8 mouse cellular contexts compared by ENCODE assay signal in genomic region chr7:27259271-27259721, GRCm38 (mm10). TPM values are rescaled to one million over a fixed set of nuclear protein-coding genes. Genes with fewer than 3 reads are reported as not detected.
A peak's percentile ranks its signal among the peaks of the same experiment; 100 is the strongest.
DNase-seq lines count a peak whose midpoint lies in the region; ATAC-seq lines count a peak whose summit lies in the region.

No protein-coding gene starts in this region.

- H3K9me3 ChIP-seq in forebrain, embryonic 12.5 days: no peaks in the 10 kb centered on the region
- no peaks in the 10 kb centered on the region for H3K9me3 ChIP-seq in limb, embryonic 11.5 days (ENCODE audit: control insufficient read depth, low read length)

- peak overlapping the region; percentile 95 for H3K27ac ChIP-seq in forebrain, embryonic 12.5 days
- no peak overlapping the region for H3K27ac ChIP-seq in limb, embryonic 11.5 days (replicated peaks; ENCODE audit: low read depth, low read length)

- peaks cover 56% of the 10 kb centered on the region for H3K4me1 ChIP-seq in forebrain, embryonic 12.5 days
- H3K4me1 ChIP-seq in limb, embryonic 11.5 days (ENCODE audit: control insufficient read depth, insufficient read depth, low read length): peaks cover 19% of the 10 kb centered on the region

- peak overlapping the region; percentile 97 for H3K9ac ChIP-seq in forebrain, embryonic 12.5 days
- H3K9ac ChIP-seq in limb, embryonic 11.5 days (ENCODE audit: low read length): peak overlapping the region; percentile 85

- H3K36me3 ChIP-seq in forebrain, embryonic 12.5 days (replicated peaks): peaks cover 30% of the 10 kb centered on the region
- peaks cover 2% of the 10 kb centered on the region for H3K36me3 ChIP-seq in limb, embryonic 11.5 days (ENCODE audit: control insufficient read depth, insufficient read depth, low read length)

- H3K27me3 ChIP-seq in forebrain, embryonic 12.5 days: no peaks in the 10 kb centered on the region
- no peaks in the 10 kb centered on the region for H3K27me3 ChIP-seq in limb, embryonic 11.5 days (ENCODE audit: control insufficient read depth, insufficient read depth, low read length)

- H3K4me2 ChIP-seq in forebrain, embryonic 12.5 days: peak overlapping the region; percentile 80
- H3K4me2 ChIP-seq in limb, embryonic 11.5 days (ENCODE audit: low read depth, severe bottlenecking): peak overlapping the region; percentile 69

- 3% methylated on average over 9 of the region's 9 CpGs for WGBS in forebrain, embryonic 12.5 days
- 7% methylated on average over 9 of the region's 9 CpGs for WGBS in limb, embryonic 11.5 days

- ATAC-seq in CD4-positive, CD25-positive, alpha-beta regulatory T cell, adult 4 months: no peak
- ATAC-seq in forebrain, embryonic 12.5 days (ENCODE audit: low FRiP score): no peak
- no peak for ATAC-seq in limb, embryonic 11.5 days (ENCODE audit: insufficient number of reproducible peaks, low FRiP score, low TSS enrichment, low read depth)

- peak overlapping the region; percentile 92 for H3K4me3 ChIP-seq in forebrain, embryonic 12.5 days (replicated peaks)
- peak overlapping the region; percentile 63 for H3K4me3 ChIP-seq in limb, embryonic 11.5 days (ENCODE audit: low read depth, low read length)

- peak; percentile 20 for DNase-seq in CD4-positive, CD25-positive, alpha-beta regulatory T cell, adult 2 months (ENCODE audit: low read depth, low spot score)
- DNase-seq in right cerebral cortex, postnatal 14 days: peak; percentile 40
- DNase-seq in right cerebral cortex, adult 2 months (ENCODE audit: low spot score in 2 of 2): no peak
- DNase-seq in limb, embryonic 11.5 days (ENCODE audit: low spot score): peak; percentile 50
- DNase-seq in retina, embryonic 14.5 days (ENCODE audit: low spot score): peak; percentile 49
- DNase-seq in layer of hippocampus, adult 11-12 months (ENCODE audit: low spot score): no peak

RNA-seq across cellular contexts. Expression of gene Numbl, which starts 1.1 kb away (rescaled TPM):
- polyA plus RNA-seq in CD4-positive, CD25-positive, alpha-beta regulatory T cell, adult 4 months (2017; shearing (Covaris generic)): under 1 TPM; 0.11 to 0.25 TPM
- polyA plus RNA-seq in forebrain, embryonic 12.5 days (2016; fragmentation: Nextera tagmentation; extraction: Ambion mirVana): 40.6 and 41.8 TPM in 2 replicates
- 7.3 and 9.0 TPM in 2 replicates for polyA plus RNA-seq in limb, embryonic 11.5 days (2014; fragmentation: Nextera tagmentation; extraction: Ambion mirVana)

RNA-seq across cellular contexts. Expression of gene Coq8b, which starts 26.5 kb away (rescaled TPM):
- polyA plus RNA-seq in CD4-positive, CD25-positive, alpha-beta regulatory T cell, adult 4 months (2017; shearing (Covaris generic)): 10 to 100 TPM in 1 of 2 experiments, 1 to 10 TPM in 1; 8.7 to 10.8 TPM
- 20.2 and 21.0 TPM in 2 replicates for polyA plus RNA-seq in forebrain, embryonic 12.5 days (2016; fragmentation: Nextera tagmentation; extraction: Ambion mirVana)
- 14.5 and 15.5 TPM in 2 replicates for polyA plus RNA-seq in limb, embryonic 11.5 days (2014; fragmentation: Nextera tagmentation; extraction: Ambion mirVana)

RNA-seq across cellular contexts. Expression of gene Itpkc, which starts 30.8 kb away (rescaled TPM):
- 1 to 10 TPM; 1.9 to 2.5 TPM for polyA plus RNA-seq in CD4-positive, CD25-positive, alpha-beta regulatory T cell, adult 4 months (2017; shearing (Covaris generic))
- 6.3 and 7.5 TPM in 2 replicates for polyA plus RNA-seq in forebrain, embryonic 12.5 days (2016; fragmentation: Nextera tagmentation; extraction: Ambion mirVana)
- 6.5 and 8.0 TPM in 2 replicates for polyA plus RNA-seq in limb, embryonic 11.5 days (2014; fragmentation: Nextera tagmentation; extraction: Ambion mirVana)

Comparison
In these comparisons a context has a peak if more than half of its experiments do, and no peak if none do; other contexts are left out.
1. DNase-seq: peak in CD4-positive, CD25-positive, alpha-beta regulatory T cell, adult 2 months (single experiment), right cerebral cortex, postnatal 14 days (single experiment), limb, embryonic 11.5 days (single experiment) and retina, embryonic 14.5 days (single experiment); none in right cerebral cortex, adult 2 months (0 of 2) and layer of hippocampus, adult 11-12 months (single experiment).